Mouse (Mus musculus): Measurements from ENCODE around the gene Vps8. TPM values are rescaled to one million over a fixed set of nuclear protein-coding genes. Genes with fewer than 3 reads are reported as not detected.
"Not testable (repeated sequence)": the region's sequence is repeated elsewhere in the genome, so short reads cannot be mapped to it uniquely, and the experiment has no call there.

The Vps8 gene
- polyA plus RNA-seq, 1 experiment from 2014 or later = 19.0 TPM

DNA sequence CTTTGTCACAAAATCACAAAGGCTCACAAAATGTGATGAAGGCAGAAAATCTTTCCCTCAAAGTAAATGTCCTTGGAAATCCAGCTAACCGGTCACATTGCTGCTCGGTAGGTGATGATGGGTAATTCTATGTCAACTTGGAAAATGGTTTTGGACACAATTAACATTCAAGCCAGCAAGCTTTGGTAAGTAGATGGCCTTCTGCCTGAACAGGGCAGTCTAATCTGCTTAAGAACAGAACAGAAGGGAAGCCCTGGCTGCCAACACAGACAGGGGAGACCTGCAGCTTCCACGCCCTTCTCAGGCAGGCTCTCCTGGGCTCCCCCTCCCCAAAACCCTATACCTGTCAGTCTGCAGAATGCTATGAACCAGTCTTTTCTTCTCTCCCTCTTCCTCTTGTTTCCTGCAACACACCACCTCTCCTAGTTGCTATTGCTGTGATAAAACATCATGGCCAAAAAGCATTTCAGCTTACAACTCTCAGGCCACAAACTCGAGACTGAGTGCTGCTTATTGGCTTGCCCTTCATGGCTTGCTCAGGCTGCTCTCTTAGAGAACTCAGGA, 242.6 kb downstream of the Vps8 start:
- H3K4me1 ChIP-seq (ENCODE audit: control insufficient read depth, insufficient read depth, low read length) = no peaks in the 10 kb centered on the region
- ATAC-seq (replicated peaks; ENCODE audit: insufficient number of reproducible peaks, low FRiP score, low TSS enrichment, low read depth) (no peak), DNase-seq (ENCODE audit: low spot score) (no peak)
- no peak overlapping the region for H3K27ac ChIP-seq (replicated peaks; ENCODE audit: low read depth, low read length)
- no peak overlapping the region for H3K9ac ChIP-seq (replicated peaks; ENCODE audit: low read length)
- no peak overlapping the region for H3K4me3 ChIP-seq (ENCODE audit: low read depth, low read length)
- no peak overlapping the region for H3K4me2 ChIP-seq (ENCODE audit: low read depth, low read length)
- peaks cover 3% of the 10 kb centered on the region; the same call in 1 of the 2 replicates for H3K27me3 ChIP-seq (ENCODE audit: control insufficient read depth, insufficient read depth, low read length)
- 19% methylated on average over 4 of the region's 4 CpGs for WGBS
- H3K36me3 ChIP-seq (replicated peaks; ENCODE audit: control insufficient read depth, insufficient read depth, low read depth, low read length) = no peaks in the 10 kb centered on the region
- no peaks in the 10 kb centered on the region for H3K9me3 ChIP-seq (replicated peaks; ENCODE audit: control insufficient read depth, low read length)

DNA sequence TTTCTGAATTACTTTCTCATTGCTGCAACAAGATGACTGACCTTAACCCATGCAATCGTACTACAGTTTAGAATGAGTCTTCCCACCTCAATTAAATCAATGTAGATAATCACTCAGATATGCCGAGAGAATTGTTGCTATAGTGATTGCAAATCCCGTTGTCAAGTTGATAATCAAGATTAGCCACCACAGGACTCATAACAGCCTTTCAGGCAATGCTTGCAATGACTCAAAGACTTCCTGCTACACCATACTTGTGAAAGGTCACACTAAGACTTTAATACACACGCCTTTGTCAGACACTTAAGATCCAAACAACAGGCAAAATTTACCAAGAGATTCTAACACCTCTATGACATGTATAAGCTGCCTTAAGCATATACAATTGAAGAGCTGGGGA, 249.0 kb downstream of the Vps8 start:
- DNase-seq (ENCODE audit: low spot score) = no peak
- no peak for ATAC-seq (replicated peaks; ENCODE audit: insufficient number of reproducible peaks, low FRiP score, low TSS enrichment, low read depth)
- Histone ChIP-seq H3K4me2 (ENCODE audit: low read depth, low read length) (no peak overlapping the region), H3K4me1 (ENCODE audit: control insufficient read depth, insufficient read depth, low read length) (no peaks in the 10 kb centered on the region), H3K27ac (replicated peaks; ENCODE audit: low read depth, low read length) (no peak overlapping the region), H3K36me3 (replicated peaks; ENCODE audit: control insufficient read depth, insufficient read depth, low read depth, low read length) (no peaks in the 10 kb centered on the region), H3K27me3 (ENCODE audit: control insufficient read depth, insufficient read depth, low read length) (no peaks in the 10 kb centered on the region), H3K4me3 (ENCODE audit: low read depth, low read length) (no peak overlapping the region), H3K9ac (replicated peaks; ENCODE audit: low read length) (no peak overlapping the region), H3K9me3 (replicated peaks; ENCODE audit: control insufficient read depth, low read length) (no peaks in the 10 kb centered on the region)
- WGBS = 84% methylated on average over 4 of the region's 4 CpGs

- not testable (repeated sequence) for H3K4me3 ChIP-seq (ENCODE audit: low read depth, low read length); H3K9ac ChIP-seq (replicated peaks; ENCODE audit: low read length); H3K27ac ChIP-seq (replicated peaks; ENCODE audit: low read depth, low read length); H3K36me3 ChIP-seq (replicated peaks; ENCODE audit: control insufficient read depth, insufficient read depth, low read depth, low read length); DNase-seq (ENCODE audit: low spot score); H3K27me3 ChIP-seq (ENCODE audit: control insufficient read depth, insufficient read depth, low read length); ATAC-seq (replicated peaks; ENCODE audit: insufficient number of reproducible peaks, low FRiP score, low TSS enrichment, low read depth); H3K9me3 ChIP-seq (replicated peaks; ENCODE audit: control insufficient read depth, low read length); H3K4me2 ChIP-seq (ENCODE audit: low read depth, low read length); H3K4me1 ChIP-seq (ENCODE audit: control insufficient read depth, insufficient read depth, low read length)
Observed at GRCm38 (mm10) chr16:21673046-21673445, 250.1 kb downstream of the Vps8 start.

GRCm38 (mm10) chr16:21673651-21674050, 250.7 kb downstream of the Vps8 start:
- not testable (repeated sequence) for H3K27ac ChIP-seq (replicated peaks; ENCODE audit: low read depth, low read length); H3K4me1 ChIP-seq (ENCODE audit: control insufficient read depth, insufficient read depth, low read length); H3K27me3 ChIP-seq (ENCODE audit: control insufficient read depth, insufficient read depth, low read length); H3K9me3 ChIP-seq (replicated peaks; ENCODE audit: control insufficient read depth, low read length); ATAC-seq (replicated peaks; ENCODE audit: insufficient number of reproducible peaks, low FRiP score, low TSS enrichment, low read depth); H3K4me2 ChIP-seq (ENCODE audit: low read depth, low read length); H3K36me3 ChIP-seq (replicated peaks; ENCODE audit: control insufficient read depth, insufficient read depth, low read depth, low read length); H3K4me3 ChIP-seq (ENCODE audit: low read depth, low read length); H3K9ac ChIP-seq (replicated peaks; ENCODE audit: low read length); DNase-seq (ENCODE audit: low spot score)
- WGBS = 89% methylated on average over 1 of the region's 1 CpGs

DNA sequence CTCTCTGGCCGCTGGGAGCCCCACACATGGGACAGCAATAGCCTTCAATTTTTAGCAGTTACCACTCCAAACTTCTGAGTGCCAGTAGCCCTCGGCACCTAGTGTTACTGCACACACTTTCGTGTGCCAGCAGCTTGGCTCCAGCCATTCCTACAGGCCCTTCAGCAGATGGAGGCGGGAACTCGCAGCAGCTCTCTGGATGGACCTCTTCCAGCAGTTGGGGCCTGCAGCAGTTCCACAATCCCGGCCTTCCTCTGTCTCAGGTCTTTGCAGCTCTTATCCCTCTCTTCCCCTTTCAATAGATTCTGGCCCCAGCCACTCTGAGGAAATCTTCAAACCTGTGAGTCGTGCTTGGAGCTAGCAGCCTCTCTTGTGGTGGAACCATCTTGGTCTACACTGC, 253.9 kb downstream of the Vps8 start:
- Histone ChIP-seq H3K27ac (replicated peaks; ENCODE audit: low read depth, low read length) (no peak overlapping the region), H3K4me3 (ENCODE audit: low read depth, low read length) (no peak overlapping the region), H3K4me2 (ENCODE audit: low read depth, low read length) (no peak overlapping the region), H3K36me3 (replicated peaks; ENCODE audit: control insufficient read depth, insufficient read depth, low read depth, low read length) (no peaks in the 10 kb centered on the region), H3K4me1 (ENCODE audit: control insufficient read depth, insufficient read depth, low read length) (no peaks in the 10 kb centered on the region), H3K27me3 (ENCODE audit: control insufficient read depth, insufficient read depth, low read length) (no peaks in the 10 kb centered on the region), H3K9ac (replicated peaks; ENCODE audit: low read length) (no peak overlapping the region), H3K9me3 (replicated peaks; ENCODE audit: control insufficient read depth, low read length) (no peaks in the 10 kb centered on the region)
- ATAC-seq (replicated peaks; ENCODE audit: insufficient number of reproducible peaks, low FRiP score, low TSS enrichment, low read depth) (no peak), DNase-seq (ENCODE audit: low spot score) (no peak)
- 93% methylated on average over 7 of the region's 7 CpGs for WGBS

DNA sequence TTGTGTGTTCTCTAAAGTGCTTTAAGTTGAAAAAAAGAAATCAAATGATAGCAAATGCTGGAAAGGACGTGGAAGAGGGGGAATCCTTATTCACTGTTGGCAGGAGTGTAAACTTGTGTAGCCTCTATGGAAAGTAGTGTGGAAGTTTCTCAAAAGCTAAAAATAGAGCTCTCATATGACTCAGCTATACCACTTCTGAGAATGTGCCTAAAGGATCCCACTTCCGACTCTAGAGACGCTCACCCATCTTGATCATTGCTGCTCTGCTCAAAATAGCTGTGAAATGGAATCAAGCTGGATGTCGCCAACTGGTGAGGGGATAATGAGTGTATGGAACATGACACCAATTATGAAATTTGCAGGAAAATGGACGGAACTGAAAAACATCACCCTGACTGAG, 264.5 kb downstream of the Vps8 start:
- Histone ChIP-seq H3K27me3 (ENCODE audit: control insufficient read depth, insufficient read depth, low read length) (no peaks in the 10 kb centered on the region), H3K36me3 (replicated peaks; ENCODE audit: control insufficient read depth, insufficient read depth, low read depth, low read length) (no peaks in the 10 kb centered on the region), H3K4me2 (ENCODE audit: low read depth, low read length) (no peak overlapping the region), H3K4me3 (ENCODE audit: low read depth, low read length) (no peak overlapping the region), H3K27ac (replicated peaks; ENCODE audit: low read depth, low read length) (no peak overlapping the region), H3K4me1 (ENCODE audit: control insufficient read depth, insufficient read depth, low read length) (no peaks in the 10 kb centered on the region), H3K9ac (replicated peaks; ENCODE audit: low read length) (no peak overlapping the region), H3K9me3 (replicated peaks; ENCODE audit: control insufficient read depth, low read length) (no peaks in the 10 kb centered on the region)
- ATAC-seq (replicated peaks; ENCODE audit: insufficient number of reproducible peaks, low FRiP score, low TSS enrichment, low read depth) (no peak), DNase-seq (ENCODE audit: low spot score) (no peak)
- 74% methylated on average over 5 of the region's 5 CpGs for WGBS

GRCm38 (mm10) chr16:21689141-21689540, 266.2 kb downstream of the Vps8 start:
- H3K4me3 ChIP-seq (ENCODE audit: low read depth, low read length) = no peak overlapping the region
- ATAC-seq (replicated peaks; ENCODE audit: insufficient number of reproducible peaks, low FRiP score, low TSS enrichment, low read depth) (no peak), DNase-seq (ENCODE audit: low spot score) (no peak)
- H3K4me2 ChIP-seq (ENCODE audit: low read depth, low read length) = no peak overlapping the region
- no peaks in the 10 kb centered on the region for H3K36me3 ChIP-seq (replicated peaks; ENCODE audit: control insufficient read depth, insufficient read depth, low read depth, low read length)
- WGBS = 83% methylated on average over 5 of the region's 5 CpGs
- no peak overlapping the region for H3K9ac ChIP-seq (replicated peaks; ENCODE audit: low read length)
- H3K27me3 ChIP-seq (ENCODE audit: control insufficient read depth, insufficient read depth, low read length) = no peaks in the 10 kb centered on the region
- H3K27ac ChIP-seq (replicated peaks; ENCODE audit: low read depth, low read length) = no peak overlapping the region
- no peaks in the 10 kb centered on the region for H3K9me3 ChIP-seq (replicated peaks; ENCODE audit: control insufficient read depth, low read length)
- H3K4me1 ChIP-seq (ENCODE audit: control insufficient read depth, insufficient read depth, low read length) = no peaks in the 10 kb centered on the region

GRCm38 (mm10) chr16:21690216-21690755, 267.4 kb downstream of the Vps8 start:
- no peak for DNase-seq (ENCODE audit: low spot score)
- Histone ChIP-seq H3K27me3 (ENCODE audit: control insufficient read depth, insufficient read depth, low read length) (no peaks in the 10 kb centered on the region), H3K9me3 (replicated peaks; ENCODE audit: control insufficient read depth, low read length) (no peaks in the 10 kb centered on the region), H3K9ac (replicated peaks; ENCODE audit: low read length) (no peak overlapping the region), H3K4me1 (ENCODE audit: control insufficient read depth, insufficient read depth, low read length) (no peaks in the 10 kb centered on the region), H3K4me2 (ENCODE audit: low read depth, low read length) (no peak overlapping the region), H3K36me3 (replicated peaks; ENCODE audit: control insufficient read depth, insufficient read depth, low read depth, low read length) (no peaks in the 10 kb centered on the region), H3K4me3 (ENCODE audit: low read depth, low read length) (no peak overlapping the region), H3K27ac (replicated peaks; ENCODE audit: low read depth, low read length) (no peak overlapping the region)
- 41% methylated on average over 5 of the region's 5 CpGs for WGBS
- ATAC-seq (replicated peaks; ENCODE audit: insufficient number of reproducible peaks, low FRiP score, low TSS enrichment, low read depth) = no peak

Data from embryonic facial prominence, embryonic 11.5 days (tissue).